Mouse (Mus musculus): Measurements from ENCODE around the gene Smug1. TPM values are rescaled to one million over a fixed set of nuclear protein-coding genes. Genes with fewer than 3 reads are reported as not detected.
A peak's percentile ranks its signal among the peaks of the same experiment; 100 is the strongest.

Gene Smug1
- total RNA-seq, 2 experiments from 2014 or later, result 12.7 to 14.1 TPM

- DNase-seq, result no peak
Observed at GRCm38 (mm10) chr15:103144176-103144575, 22.7 kb downstream of the Smug1 start.

- peak; percentile 21 for DNase-seq
Observed at GRCm38 (mm10) chr15:103135431-103135947, 31.4 kb downstream of the Smug1 start.

DNA sequence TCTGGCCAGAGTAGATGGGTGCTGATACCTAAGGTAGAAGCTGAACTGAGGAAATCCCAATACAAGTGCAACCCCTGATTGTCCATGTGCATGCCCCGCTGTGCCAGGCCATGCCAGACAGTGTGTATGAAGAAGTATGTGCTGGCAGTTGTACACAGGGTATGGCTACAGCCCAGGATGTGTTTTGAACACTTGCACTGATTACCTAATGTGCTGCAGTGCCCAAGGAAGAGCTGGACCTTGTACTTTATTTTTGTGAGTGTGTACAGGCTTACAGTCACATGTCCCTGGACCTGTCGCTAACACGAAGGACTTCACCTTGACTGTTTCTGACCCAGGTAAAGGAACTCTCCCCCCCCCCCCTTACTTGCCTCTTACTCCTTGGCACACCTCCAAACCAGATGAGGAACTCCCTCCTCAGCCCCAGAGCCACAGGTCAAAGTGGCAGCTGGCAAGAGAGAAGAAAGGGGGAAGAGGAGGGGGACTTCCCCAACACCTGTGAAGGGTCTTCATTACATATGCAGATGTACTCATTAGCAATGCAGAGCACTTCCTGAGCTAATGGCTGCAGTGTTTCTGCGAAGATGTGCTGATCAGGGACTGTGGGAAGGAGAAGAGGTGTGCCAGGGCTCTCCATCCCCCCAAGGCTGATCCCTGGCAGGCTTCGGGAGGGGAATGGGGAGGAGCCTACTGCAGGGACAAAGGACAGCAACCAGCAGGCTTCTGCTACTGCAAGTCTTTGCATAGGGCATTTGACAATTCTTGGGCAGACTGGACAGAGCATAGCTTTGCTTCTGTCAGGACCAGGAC lies 32.4 kb downstream of the Smug1 start:
- no peak for DNase-seq

DNA sequence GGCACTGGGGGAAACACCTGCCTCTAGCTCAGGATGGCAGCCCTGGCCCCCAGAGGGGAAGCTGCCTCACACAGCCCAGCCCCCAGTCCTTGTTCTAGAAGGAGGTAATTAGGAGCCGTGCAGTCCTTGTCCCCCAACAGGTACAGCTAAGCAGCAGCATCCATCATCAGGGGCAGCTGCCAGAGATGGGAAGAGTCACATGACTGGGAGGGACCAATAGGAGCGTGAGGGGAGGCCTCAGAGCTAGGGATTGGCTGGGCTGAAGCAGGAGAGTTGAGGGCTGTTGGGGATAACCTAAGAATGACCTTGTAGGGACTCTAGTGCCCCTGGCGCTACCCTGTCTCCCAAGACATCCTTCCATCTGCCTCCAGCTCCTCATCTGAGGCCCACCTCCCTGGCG lies 33.1 kb downstream of the Smug1 start:
- no peak for DNase-seq

GRCm38 (mm10) chr15:103130729-103131128 lies 36.2 kb downstream of the Smug1 start:
- DNase-seq, result peak; percentile 29

DNA sequence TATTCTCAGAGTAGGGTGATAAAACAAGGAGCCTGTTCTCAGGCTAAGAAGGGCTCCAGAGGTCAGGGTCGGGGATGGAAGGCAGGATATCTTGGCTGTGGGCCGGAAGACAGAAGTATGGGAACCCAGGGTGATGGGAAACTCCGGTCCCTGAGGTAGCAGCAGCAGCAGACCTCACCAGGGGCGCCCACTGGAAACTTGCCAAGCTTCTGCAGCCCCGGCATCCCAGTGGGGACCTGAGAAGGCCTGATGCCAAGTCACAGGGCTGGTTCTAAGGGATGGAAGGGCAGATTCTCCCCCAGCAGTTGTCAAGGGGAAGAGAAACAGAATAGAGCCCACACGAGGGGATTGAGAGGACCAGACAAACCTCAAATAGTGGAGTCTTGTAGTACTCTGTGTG lies 37.6 kb downstream of the Smug1 start:
- DNase-seq, result no peak

- DNase-seq, result no peak
Observed at GRCm38 (mm10) chr15:103128056-103128833, 38.6 kb downstream of the Smug1 start.

GRCm38 (mm10) chr15:103125982-103126381 lies 40.9 kb downstream of the Smug1 start:
- DNase-seq, result no peak

GRCm38 (mm10) chr15:103124254-103124653 lies 42.6 kb downstream of the Smug1 start:
- no peak for DNase-seq

- no peak for DNase-seq
Observed at GRCm38 (mm10) chr15:103123343-103123742, 43.5 kb downstream of the Smug1 start.

DNA sequence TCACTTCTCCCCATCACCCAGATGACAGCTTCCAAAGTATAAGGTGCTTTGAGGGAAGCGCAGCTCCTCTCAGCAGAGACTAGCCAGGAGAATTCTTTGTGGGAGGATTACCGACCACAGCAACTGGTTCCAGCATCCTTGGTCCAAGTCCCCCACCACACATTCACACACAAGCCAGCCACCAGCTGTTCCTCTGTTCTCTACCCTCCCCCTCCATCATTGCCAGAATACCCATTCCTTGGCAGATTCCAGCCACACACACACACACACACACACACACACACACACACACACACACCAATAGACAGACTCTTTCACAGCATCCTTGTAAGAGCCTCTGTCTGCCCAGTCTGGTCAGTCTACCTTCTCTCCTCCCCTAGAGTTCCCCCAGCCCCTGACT lies 44.5 kb downstream of the Smug1 start:
- no peak for DNase-seq

DNA sequence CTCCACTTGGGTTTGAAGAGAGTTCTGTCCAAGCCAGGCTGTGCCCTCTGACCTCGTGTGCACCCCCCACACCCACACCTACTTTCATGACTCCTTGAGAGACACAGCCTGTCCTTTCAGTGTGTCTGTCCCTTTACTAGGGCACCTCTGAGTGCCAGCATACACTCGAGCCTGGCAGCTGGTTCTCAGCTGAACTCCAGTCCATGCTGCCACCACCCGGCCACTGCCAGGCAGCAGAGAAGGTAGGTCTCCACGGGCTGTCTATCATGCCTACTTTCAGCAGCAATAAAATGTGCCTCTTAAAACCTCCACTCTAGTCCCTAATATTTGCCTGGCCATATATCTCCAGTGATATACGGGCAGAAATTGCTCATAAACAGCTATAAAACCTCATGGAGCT lies 45.5 kb downstream of the Smug1 start:
- peak; percentile 59 for DNase-seq

DNA sequence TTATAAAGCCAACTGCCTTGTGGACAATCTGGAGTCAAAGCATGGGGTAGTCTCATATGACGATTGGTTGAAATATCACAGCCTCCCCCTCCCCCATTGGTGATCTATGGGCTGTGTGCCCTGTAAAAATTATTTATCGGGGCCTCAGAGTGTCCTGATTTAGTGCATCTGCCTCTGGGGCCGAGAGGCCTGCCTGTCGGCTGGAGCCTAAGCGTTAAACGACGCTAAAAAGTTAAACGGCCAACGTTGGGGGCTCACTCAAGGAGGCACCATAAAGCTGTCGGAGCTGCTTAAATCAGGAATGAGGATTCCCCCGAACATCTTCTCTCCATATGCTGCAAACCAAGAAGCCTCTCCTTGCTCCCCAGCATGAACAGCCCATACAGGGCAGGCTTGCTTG lies 46.3 kb downstream of the Smug1 start:
- no peak for DNase-seq

GRCm38 (mm10) chr15:103115726-103116125 lies 51.2 kb downstream of the Smug1 start:
- no peak for DNase-seq

GRCm38 (mm10) chr15:103115256-103115655 lies 51.6 kb downstream of the Smug1 start:
- peak; percentile 29 for DNase-seq

- DNase-seq, result no peak
Observed at GRCm38 (mm10) chr15:103113077-103113476, 53.8 kb downstream of the Smug1 start.

GRCm38 (mm10) chr15:103112309-103112708 lies 54.6 kb downstream of the Smug1 start:
- no peak for DNase-seq

- no peak for DNase-seq
Observed at GRCm38 (mm10) chr15:103109940-103110339, 57.0 kb downstream of the Smug1 start.

DNA sequence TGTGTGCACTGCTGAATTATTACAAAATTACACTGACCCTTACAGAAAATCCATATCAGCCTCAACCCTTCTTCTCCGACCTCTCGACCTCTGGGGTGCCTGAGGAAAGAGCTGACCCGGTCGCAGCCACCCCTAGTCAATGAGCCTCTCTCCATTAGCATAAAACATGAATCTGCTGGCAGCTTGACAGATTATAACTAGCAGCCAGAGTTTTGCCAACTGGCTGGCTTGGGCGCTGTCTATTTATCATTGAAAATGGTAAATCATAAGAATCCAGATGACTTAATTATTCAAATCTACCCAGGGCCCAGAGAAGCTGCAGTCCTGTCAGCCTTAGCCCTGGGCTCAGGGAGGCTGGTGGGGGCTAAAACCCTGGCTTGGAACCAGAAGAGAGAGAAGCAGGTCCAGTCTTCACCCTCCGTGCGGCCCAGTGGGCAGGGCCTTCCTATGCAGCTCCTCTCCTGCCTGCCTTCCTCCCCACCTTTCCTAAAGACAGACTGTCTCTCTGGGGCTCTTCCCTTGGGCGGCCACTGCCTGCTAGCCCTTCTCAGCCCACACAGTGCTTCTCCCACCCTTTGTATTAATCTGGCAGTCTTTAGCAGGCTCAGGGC lies 58.7 kb downstream of the Smug1 start:
- DNase-seq, result no peak

DNA sequence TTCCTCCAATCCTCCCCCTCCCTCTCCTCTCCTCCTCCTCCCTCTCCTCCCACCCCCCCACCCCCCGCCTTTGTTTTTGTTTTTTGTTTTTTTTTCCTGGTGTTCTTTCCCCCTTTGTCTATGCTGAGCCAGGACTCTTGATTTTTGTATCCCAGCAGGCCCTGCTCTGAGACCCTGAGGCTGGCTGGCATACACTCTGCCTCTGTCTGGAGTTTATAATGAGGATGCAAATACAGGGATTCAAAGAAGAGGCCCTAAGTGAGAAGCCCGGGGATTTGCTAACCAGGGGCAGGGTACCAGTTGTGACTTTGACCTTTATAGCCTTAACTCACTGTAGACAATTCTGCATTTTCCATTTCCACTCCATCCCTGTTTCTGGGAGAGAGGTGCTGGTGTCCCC lies 60.7 kb downstream of the Smug1 start:
- DNase-seq, result no peak

Measured in heart, postnatal 4 days (tissue).